Mouse (Mus musculus) CH12.LX (cell line): ENCODE measurements at regions not wholly inside any gene's neighbourhood (a gene's known extent, or its start where the extent isn't known, plus 50 kb on each side); places are given as distances from the start of the nearest gene placed in this dataset.

Experiments
- DNase-seq: peaks from one replicate; pipeline ENCODE4 v3.0.0-alpha.2; 2013; ENCODE audit errors: extremely low read depth
- H3K27ac ChIP-seq: 2 replicates; pipeline ENCODE4 v1.5.1; 2012; ENCODE audit warnings: low read depth, mild to moderate bottlenecking, control low read depth, moderate library complexity; ENCODE audit not compliant: insufficient read depth
- H3K27me3 ChIP-seq: replicated peaks from 2 replicates; pipeline ENCODE3; 2012; ENCODE audit warnings: inconsistent platforms
- H3K36me3 ChIP-seq, 2 experiments: replicated peaks in 1 of 2; 2 replicates each; pipeline versions ENCODE3 to v1.6.1; 2012; ENCODE audit warnings: inconsistent platforms in 1 of 2, low read length in 1 of 2, mild to moderate bottlenecking in 1 of 2, mixed read lengths in 1 of 2, moderate library complexity in 1 of 2; ENCODE audit not compliant: control insufficient read depth in 1 of 2, insufficient read depth in 1 of 2
- H3K4me1 ChIP-seq, 2 experiments: 2 replicates each; pipeline ENCODE4 v1.6.1; 2012; ENCODE audit warnings: inconsistent platforms in 1 of 2, moderate library complexity in 1 of 2; ENCODE audit not compliant: insufficient read depth in 2 of 2, control insufficient read depth in 1 of 2
- H3K4me2 ChIP-seq: 2 replicates; pipeline ENCODE4 v1.6.1; 2012; ENCODE audit warnings: low read depth, mild to moderate bottlenecking, control low read depth; ENCODE audit not compliant: poor library complexity, insufficient read depth, severe bottlenecking
- H3K4me3 ChIP-seq, 3 experiments: fragments of 150-350 bp in 1 of 3; sonication (generic) in 1 of 3; replicated peaks in 1 of 3; 2 replicates each; pipeline versions ENCODE3 to v1.5.1; 2011 to 2012; ENCODE audit warnings: low read depth in 2 of 3, low read length in 2 of 3, mild to moderate bottlenecking in 2 of 3, moderate library complexity in 2 of 3, control low read depth in 1 of 3, improper control_type of control experiment in 1 of 3, inconsistent platforms in 1 of 3, mixed read lengths in 1 of 3; ENCODE audit not compliant: poor library complexity in 1 of 3
- H3K79me2 ChIP-seq: replicated peaks from 2 replicates; pipeline ENCODE4 v1.6.1; 2012; ENCODE audit warnings: mild to moderate bottlenecking, moderate library complexity; ENCODE audit not compliant: control insufficient read depth, poor library complexity, insufficient read depth, severe bottlenecking; ENCODE audit errors: extremely low read depth
- H3K9ac ChIP-seq: 2 replicates; pipeline ENCODE4 v1.6.1; 2012; ENCODE audit warnings: low read depth, mild to moderate bottlenecking, control low read depth, moderate library complexity; ENCODE audit not compliant: insufficient read depth
- H3K9me3 ChIP-seq: replicated peaks from 2 replicates; pipeline ENCODE3; 2012; ENCODE audit warnings: low read length, inconsistent platforms, mixed read lengths
- BHLHE40 ChIP-seq: IDR thresholded peaks from 2 replicates; pipeline ENCODE4 v1.6.1; 2011; ENCODE audit warnings: mild to moderate bottlenecking, low read depth, low read length, improper control_type of control experiment
- CHD1 ChIP-seq: IDR thresholded peaks from 2 replicates; pipeline ENCODE4 v1.6.1; 2012; ENCODE audit warnings: low read depth, low read length, improper control_type of control experiment, inconsistent platforms
- E2F4 ChIP-seq: IDR thresholded peaks from 2 replicates; pipeline ENCODE4 v1.6.1; 2011; ENCODE audit warnings: low read depth, low read length, improper control_type of control experiment; ENCODE audit not compliant: insufficient replicate concordance
- EP300 ChIP-seq: IDR thresholded peaks from 2 replicates; pipeline ENCODE4 v1.6.1; 2011; ENCODE audit warnings: low read length, improper control_type of control experiment
- JUN ChIP-seq: IDR thresholded peaks from 2 replicates; pipeline ENCODE4 v1.6.1; 2011; ENCODE audit warnings: low read depth, mild to moderate bottlenecking, low read length, improper control_type of control experiment, moderate library complexity; ENCODE audit not compliant: insufficient read depth
- MAFK ChIP-seq: IDR thresholded peaks from 2 replicates; pipeline ENCODE4 v1.6.1; 2011; ENCODE audit warnings: low read length, improper control_type of control experiment; ENCODE audit not compliant: insufficient replicate concordance
- MAX ChIP-seq: IDR thresholded peaks from 2 replicates; pipeline ENCODE4 v1.6.1; 2011; ENCODE audit warnings: low read length, improper control_type of control experiment
- MAZ ChIP-seq: IDR thresholded peaks from 2 replicates; pipeline ENCODE4 v1.6.1; 2012; ENCODE audit warnings: low read depth, mild to moderate bottlenecking, inconsistent platforms, low read length, improper control_type of control experiment, moderate library complexity
- MEF2A ChIP-seq: IDR thresholded peaks from 2 replicates; pipeline ENCODE4 v1.6.1; 2014; ENCODE audit warnings: low read depth, mild to moderate bottlenecking, inconsistent platforms, low read length, improper control_type of control experiment, borderline replicate concordance
- MYC ChIP-seq: IDR thresholded peaks from 2 replicates; pipeline ENCODE4 v1.6.1; 2011; ENCODE audit warnings: low read depth, mild to moderate bottlenecking, improper control_type of control experiment, low read length
- NRF1 ChIP-seq: IDR thresholded peaks from 2 replicates; pipeline ENCODE4 v1.6.1; 2014; ENCODE audit warnings: low read depth, mild to moderate bottlenecking, inconsistent platforms, low read length, improper control_type of control experiment, moderate library complexity
- PAX5 ChIP-seq: IDR thresholded peaks from 2 replicates; pipeline ENCODE4 v1.6.1; 2012; ENCODE audit warnings: low read length, inconsistent platforms, mixed read lengths
- RAD21 ChIP-seq: IDR thresholded peaks from 2 replicates; pipeline ENCODE4 v1.6.1; 2011; ENCODE audit warnings: low read depth, mild to moderate bottlenecking, low read length, improper control_type of control experiment, moderate library complexity
- SIN3A ChIP-seq: IDR thresholded peaks from 2 replicates; pipeline ENCODE4 v1.6.1; 2012; ENCODE audit warnings: low read length, improper control_type of control experiment, inconsistent platforms
- SMC3 ChIP-seq: IDR thresholded peaks from 2 replicates; pipeline ENCODE4 v1.6.1; 2011; ENCODE audit warnings: low read depth, low read length, improper control_type of control experiment
- TCF12 ChIP-seq: IDR thresholded peaks from 2 replicates; pipeline ENCODE4 v1.6.1; 2014; ENCODE audit warnings: low read depth, mild to moderate bottlenecking, inconsistent platforms, low read length, improper control_type of control experiment
- USF1 ChIP-seq: IDR thresholded peaks from 2 replicates; pipeline ENCODE4 v1.6.1; 2014; ENCODE audit warnings: low read depth, mild to moderate bottlenecking, inconsistent platforms, low read length, improper control_type of control experiment
- USF2 ChIP-seq: conservative IDR thresholded peaks from 2 replicates; pipeline ENCODE4 v1.6.1; 2011; ENCODE audit warnings: low read depth, low read length, improper control_type of control experiment
- ZC3H11A ChIP-seq: IDR thresholded peaks from 2 replicates; pipeline ENCODE4 v1.6.1; 2012; ENCODE audit warnings: low read depth, mild to moderate bottlenecking, inconsistent platforms, low read length, improper control_type of control experiment
- ZMIZ1 ChIP-seq: IDR thresholded peaks from 2 replicates; pipeline ENCODE4 v1.6.1; 2012; ENCODE audit warnings: low read depth, mild to moderate bottlenecking, inconsistent platforms, low read length, improper control_type of control experiment
- ZNF384 ChIP-seq: IDR thresholded peaks from 2 replicates; pipeline ENCODE4 v1.6.1; 2012; ENCODE audit warnings: low read depth, low read length, improper control_type of control experiment, inconsistent platforms
- dilution Hi-C: fragments of 300-500 bp; cut with MboI; formaldehyde crosslinking; loops from 2 replicates; pipeline ENCODE4 v1.14.3; 2020; ENCODE audit warnings: low sequenced_read_pairs; ENCODE audit not compliant: extremely low pct_unique_long_range_greater_than_20kb, extremely low pct_ligation_motif_present
- in situ Hi-C: fragments of 300-500 bp; cut with MboI; formaldehyde crosslinking; loops from 3 replicates; pipeline ENCODE4 v1.14.3; 2019; ENCODE audit warnings: low sequenced_read_pairs, low pct_ligation_motif_present, low pct_unique_long_range_greater_than_20kb, mixed read lengths

DNA sequence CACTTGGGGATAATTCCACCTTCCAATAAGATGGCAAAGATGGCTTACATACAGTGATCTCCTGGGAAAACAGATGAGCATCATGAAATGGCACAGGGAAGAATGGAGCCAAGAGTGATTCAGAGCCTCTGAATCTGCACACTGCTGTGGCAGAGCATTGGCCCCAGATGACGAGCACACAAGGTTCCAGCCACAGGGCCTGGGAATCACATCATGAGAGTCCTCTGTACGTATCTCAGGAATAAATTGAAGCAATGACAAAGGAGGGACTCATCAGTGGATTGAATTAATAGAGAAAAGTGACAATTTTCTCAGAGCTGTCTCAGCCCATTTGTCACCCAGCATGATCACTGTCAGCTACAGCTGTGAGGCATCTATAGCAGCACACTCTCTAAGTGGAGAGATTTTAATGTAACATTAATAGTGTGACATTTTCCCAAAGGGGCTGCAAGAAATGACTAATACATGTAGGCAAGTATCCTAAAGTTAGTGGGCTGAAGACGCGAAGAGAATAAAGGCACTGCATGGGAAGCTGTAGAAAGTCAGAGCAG is 184.0 kb downstream of the Sh2d4b start:
- no peaks in the 10 kb centered on the region for H3K4me1 ChIP-seq
- H3K79me2 ChIP-seq = no peaks in the 10 kb centered on the region
- H3K36me3 ChIP-seq = no peaks in the 10 kb centered on the region
- no peaks in the 10 kb centered on the region for H3K9me3 ChIP-seq
- TF ChIP-seq MYC (no peak), MAZ (no peak)
- dilution Hi-C loops (no loop called here), in situ Hi-C loops (no loop called here)
- H3K27ac ChIP-seq = no peak overlapping the region
- H3K27me3 ChIP-seq = peaks cover 36% of the 10 kb centered on the region
- DNase-seq = no peak
- no peak overlapping the region for H3K9ac ChIP-seq
- H3K4me2 ChIP-seq = no peak overlapping the region
- H3K4me3 ChIP-seq = no peak overlapping the region

GRCm38 (mm10) chr14:40707419-40707818 is 185.6 kb downstream of the Sh2d4b start:
- Histone ChIP-seq H3K9me3 (no peaks in the 10 kb centered on the region), H3K27me3 (peaks cover 38% of the 10 kb centered on the region), H3K4me2 (no peak overlapping the region), H3K9ac (no peak overlapping the region), H3K36me3 (no peaks in the 10 kb centered on the region), H3K4me3 (no peak overlapping the region), H3K4me1 (no peaks in the 10 kb centered on the region), H3K27ac (no peak overlapping the region), H3K79me2 (no peaks in the 10 kb centered on the region)
- dilution Hi-C loops (no loop called here), in situ Hi-C loops (no loop called here)
- no peak for DNase-seq
- TF ChIP-seq PAX5 (no peak), MAX (no peak), RAD21 (no peak), ZMIZ1 (no peak), TCF12 (no peak), JUN (no peak), MYC (no peak), EP300 (no peak), SMC3 (no peak), E2F4 (no peak), ZC3H11A (no peak), USF2 (no peak), SIN3A (no peak), BHLHE40 (no peak), MAFK (no peak), MEF2A (no peak), ZNF384 (no peak), USF1 (no peak), NRF1 (no peak), CHD1 (no peak)
